Mouse (Mus musculus): Measurements from ENCODE around the gene Amdhd2.

DNA sequence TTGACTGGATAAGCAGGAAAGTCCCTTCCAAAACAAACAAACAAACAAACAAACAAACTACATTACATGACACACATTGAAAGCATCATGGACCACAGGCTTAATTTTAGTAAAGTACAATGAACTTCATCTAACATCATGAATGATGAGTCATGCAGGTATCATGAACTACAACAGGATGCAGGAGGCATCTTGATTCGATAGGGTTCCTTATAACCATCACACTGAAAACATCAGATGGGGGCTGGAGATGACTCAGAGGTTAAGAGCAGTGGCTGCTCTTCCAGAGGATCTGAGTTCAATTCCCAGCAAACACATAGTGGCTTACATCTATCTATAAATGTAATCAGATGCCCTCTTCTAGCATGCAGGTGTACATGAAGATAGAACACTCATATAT is 36.0 kb downstream of the Amdhd2 start:
- TF ChIP-seq CTCF (conservative IDR thresholded peaks at IDR 0.05 in 1 of 2, IDR thresholded peaks at IDR 0.05 in 1 of 2; ENCODE audit: low read depth in 2 of 2, low read length in 2 of 2) (no peak), JUND (conservative IDR thresholded peaks at IDR 0.05; ENCODE audit: low read depth, low read length) (no peak), POLR2A (IDR thresholded peaks at IDR 0.05; ENCODE audit: low read depth, low read length) (no peak), ZKSCAN1 (IDR thresholded peaks at IDR 0.05; ENCODE audit: borderline replicate concordance, low read depth, low read length) (no peak), ETS1 (conservative IDR thresholded peaks at IDR 0.05; ENCODE audit: low read depth, low read length) (no peak)
